Mouse (Mus musculus) thymus, adult 2 months (tissue): ENCODE data around the gene Lhpp.

Experiments used
- CTCF ChIP-seq: fragments of 200-500 bp; IDR thresholded peaks from 2 replicates; pipeline ENCODE4 v1.5.1; 2012; ENCODE audit warnings: mild to moderate bottlenecking, control low read depth, low read length, moderate library complexity, borderline replicate concordance; ENCODE audit not compliant: control insufficient read depth, poor library complexity, insufficient read depth; ENCODE audit errors: extremely low read depth
- POLR2A ChIP-seq: fragments of 200-500 bp; IDR thresholded peaks from 2 replicates; pipeline ENCODE4 v1.6.1; 2012; ENCODE audit warnings: mild to moderate bottlenecking, low read length, control low read depth, moderate library complexity; ENCODE audit not compliant: control insufficient read depth, poor library complexity, insufficient read depth; ENCODE audit errors: extremely low read depth

DNA sequence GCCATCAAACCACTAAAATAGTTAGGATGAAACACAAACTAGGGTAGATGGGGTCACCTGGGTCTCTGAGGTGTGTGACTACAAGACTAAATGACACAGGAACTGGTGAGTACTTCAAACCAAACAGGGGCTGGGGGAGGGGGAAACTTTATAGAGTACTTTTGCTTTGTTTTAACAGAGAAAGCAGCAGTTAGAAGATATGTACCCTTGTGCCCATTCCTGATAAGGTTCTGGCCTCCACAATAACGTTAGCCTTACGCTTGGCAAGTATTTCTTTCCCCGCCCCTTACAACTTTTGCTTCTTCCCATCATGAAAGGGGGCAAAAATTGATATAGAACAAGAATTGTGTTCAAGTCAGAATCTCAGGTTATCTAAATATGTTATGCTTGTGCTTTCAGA, 14.7 kb upstream of the Lhpp start:
- TF ChIP-seq CTCF (no peak), POLR2A (no peak)
